Mouse (Mus musculus) myocyte (in vitro differentiated cells): ENCODE data around the gene Kif1b.

Experiments
- E2F4 ChIP-seq: IDR thresholded peaks from one replicate; pipeline ENCODE4 v1.6.1; 2011; ENCODE audit warnings: mild to moderate bottlenecking, control low read depth, moderate library complexity; ENCODE audit not compliant: insufficient read depth
- MAX ChIP-seq: IDR thresholded peaks from one replicate; pipeline ENCODE4 v1.6.1; 2011; ENCODE audit warnings: low read depth, mild to moderate bottlenecking, control low read depth
- MYOD1 ChIP-seq, 3 experiments: IDR thresholded peaks; one replicate each; pipeline ENCODE4 v1.6.1; 2011; ENCODE audit warnings: control low read depth in 2 of 3, low read depth in 2 of 3, mild to moderate bottlenecking in 2 of 3, moderate library complexity in 1 of 3; ENCODE audit not compliant: insufficient read length in 2 of 3, control insufficient read depth in 1 of 3
- POLR2A ChIP-seq: IDR thresholded peaks from one replicate; pipeline ENCODE4 v1.6.1; 2011; ENCODE audit warnings: low read depth, mild to moderate bottlenecking, control low read depth, moderate library complexity; ENCODE audit not compliant: insufficient read length
- POLR2AphosphoS2 ChIP-seq: IDR thresholded peaks from one replicate; pipeline ENCODE4 v1.6.1; 2011; ENCODE audit warnings: low read depth, control low read depth; ENCODE audit not compliant: insufficient read length
- REST ChIP-seq: IDR thresholded peaks from one replicate; pipeline ENCODE4 v1.6.1; 2011; ENCODE audit warnings: mild to moderate bottlenecking, control low read depth, moderate library complexity; ENCODE audit not compliant: insufficient read depth, insufficient read length
- TCF12 ChIP-seq: IDR thresholded peaks from one replicate; pipeline ENCODE4 v1.6.1; 2011; ENCODE audit warnings: mild to moderate bottlenecking, control low read depth; ENCODE audit not compliant: poor library complexity, insufficient read depth, severe bottlenecking
- TCF3 ChIP-seq: IDR thresholded peaks from one replicate; pipeline ENCODE4 v1.6.1; 2011; ENCODE audit warnings: low read depth, control low read depth; ENCODE audit not compliant: insufficient read length
- USF1 ChIP-seq: IDR thresholded peaks from one replicate; pipeline ENCODE4 v1.6.1; 2011; ENCODE audit warnings: low read depth, mild to moderate bottlenecking, control low read depth, moderate library complexity

DNA sequence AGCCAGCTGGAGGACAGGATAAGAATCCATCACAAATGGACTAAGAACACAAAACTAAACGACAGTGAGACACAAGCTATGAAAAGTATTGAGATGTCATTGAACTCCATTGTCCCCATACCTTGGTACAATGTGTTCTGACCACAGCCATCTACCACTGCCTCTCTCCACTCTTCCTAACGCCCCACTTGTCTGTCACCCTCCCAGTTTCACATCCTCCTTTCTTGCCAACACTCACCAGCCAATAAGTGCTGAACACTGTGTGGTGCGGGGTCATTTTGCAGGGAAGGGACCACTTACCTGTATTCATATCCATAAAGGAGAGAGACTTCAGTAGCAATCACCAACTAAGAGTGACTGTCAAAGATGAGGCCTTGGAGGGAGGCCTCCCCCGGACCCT lies 106.4 kb downstream of the Kif1b start:
- TF ChIP-seq POLR2A: no peak
- TF ChIP-seq REST: no peak
- no peak for TF ChIP-seq USF1
- no peak for TF ChIP-seq TCF12
- no peak for TF ChIP-seq MAX
- no peak for TF ChIP-seq POLR2AphosphoS2
- TF ChIP-seq E2F4: no peak
- no peak for TF ChIP-seq MYOD1 (IDR thresholded peaks at IDR 0.05; ENCODE audit: control insufficient read depth in 1 of 3, insufficient read length in 2 of 3, low read depth in 2 of 3)
- no peak for TF ChIP-seq TCF3
